Mouse (Mus musculus) liver, embryonic 14.5 days (tissue): ENCODE data around the gene Hoxb2. TPM values are rescaled to one million over a fixed set of nuclear protein-coding genes. Genes with fewer than 3 reads are reported as not detected.

Experiments used
- ATAC-seq: fragments of 200-750 bp; cut with Nextera tagmentation; 2 replicates; pipeline ENCODE4 v1.8.0; 2017; ENCODE audit warnings: moderate number of reproducible peaks, mild to moderate bottlenecking, moderate library complexity; ENCODE audit not compliant: insufficient read depth
- DNase-seq, 3 experiments: peaks; one replicate each; pipeline ENCODE4 v3.0.0-alpha.2; 2012 to 2013; ENCODE audit warnings: low read depth in 3 of 3, low spot score in 3 of 3
- H3K27ac ChIP-seq: fragments of 300-500 bp; sonication (generic); 2 replicates; pipeline ENCODE4 v1.5.1; 2014; ENCODE audit warnings: moderate library complexity, mild to moderate bottlenecking, control low read depth, inconsistent platforms
- H3K27me3 ChIP-seq: fragments of 300-500 bp; sonication (generic); 2 replicates; pipeline ENCODE4 v1.6.1; 2014; ENCODE audit warnings: mild to moderate bottlenecking, low read length, moderate library complexity; ENCODE audit not compliant: control insufficient read depth, insufficient read depth
- H3K36me3 ChIP-seq: fragments of 300-500 bp; sonication (generic); replicated peaks from 2 replicates; pipeline ENCODE4 v1.6.1; 2014; ENCODE audit warnings: low read depth; ENCODE audit not compliant: control insufficient read depth, insufficient read depth
- H3K4me1 ChIP-seq, 2 experiments: fragments of 200-500 bp in 1 of 2; fragments of 300-500 bp in 1 of 2; sonication (generic) in 1 of 2; replicated peaks; 2 replicates each; pipeline ENCODE4 v1.6.1; 2012 to 2014; ENCODE audit warnings: antibody characterized with exemption in 1 of 2, inconsistent platforms in 1 of 2, low read length in 1 of 2; ENCODE audit not compliant: control insufficient read depth in 2 of 2, insufficient read depth in 2 of 2
- H3K4me2 ChIP-seq: fragments of 300-500 bp; sonication (generic); 2 replicates; pipeline ENCODE4 v1.6.1; 2014; ENCODE audit warnings: low read depth, mild to moderate bottlenecking, control low read depth, moderate library complexity
- H3K4me3 ChIP-seq, 2 experiments: fragments of 200-500 bp in 1 of 2; fragments of 300-500 bp in 1 of 2; sonication (generic) in 1 of 2; 2 replicates each; pipeline ENCODE4 v1.5.1; 2012 to 2014; ENCODE audit warnings: low read depth in 2 of 2, low read length in 2 of 2, mild to moderate bottlenecking in 2 of 2, control low read depth in 1 of 2, inconsistent platforms in 1 of 2, moderate library complexity in 1 of 2; ENCODE audit not compliant: insufficient read depth in 1 of 2
- H3K9ac ChIP-seq: fragments of 300-500 bp; sonication (generic); replicated peaks from 2 replicates; pipeline ENCODE4 v1.6.1; 2014; ENCODE audit warnings: mild to moderate bottlenecking, control low read depth, moderate library complexity
- H3K9me3 ChIP-seq: fragments of 300-500 bp; sonication (generic); 2 replicates; pipeline ENCODE4 v1.6.1; 2016; ENCODE audit warnings: low read length, mixed read lengths; ENCODE audit not compliant: control insufficient read depth
- CTCF ChIP-seq: IDR thresholded peaks from 2 replicates; pipeline ENCODE4 v1.5.1; 2016; ENCODE audit warnings: antibody characterized with exemption, low read depth, control low read depth
- EP300 ChIP-seq: IDR thresholded peaks from 2 replicates; pipeline ENCODE4 v1.6.1; 2016; ENCODE audit warnings: antibody characterized with exemption, low read depth
- WGBS: fragments of 180-500 bp; shearing (Covaris S2); extraction: QIAGEN DNeasy Blood & Tissue Kit; methylation state at CpG from one replicate; pipeline ENCODE4 v1.1.7; 2014; ENCODE audit not compliant: insufficient replicate concordance; 5-methylcytosine and 5-hydroxymethylcytosine counted together
- microRNA counts: library from miRNA; unstranded; fragments of <30 nt; microRNA quantifications from one replicate; lab custom pipeline; 2016
- microRNA-seq: library from miRNA; unstranded; fragments of <30 nt; microRNA quantifications from one replicate; pipeline ENCODE4, GENCODE M21; 2016
- polyA plus RNA-seq, 2 experiments: library from polyadenylated mRNA; depleted of rRNA in 1 of 2; stranded (reverse) in 1 of 2; unstranded in 1 of 2; fragments of >200 nt; fragmentation: Nextera tagmentation in 1 of 2; extraction: Ambion mirVana in 1 of 2; gene quantifications; 2 replicates each; pipeline versions ENCODE4 v1.2.1 to v1.2.3; 2012 to 2014

Gene Hoxb2
- polyA plus RNA-seq, 2 experiments = 0.51 to 1.1 TPM

DNA sequence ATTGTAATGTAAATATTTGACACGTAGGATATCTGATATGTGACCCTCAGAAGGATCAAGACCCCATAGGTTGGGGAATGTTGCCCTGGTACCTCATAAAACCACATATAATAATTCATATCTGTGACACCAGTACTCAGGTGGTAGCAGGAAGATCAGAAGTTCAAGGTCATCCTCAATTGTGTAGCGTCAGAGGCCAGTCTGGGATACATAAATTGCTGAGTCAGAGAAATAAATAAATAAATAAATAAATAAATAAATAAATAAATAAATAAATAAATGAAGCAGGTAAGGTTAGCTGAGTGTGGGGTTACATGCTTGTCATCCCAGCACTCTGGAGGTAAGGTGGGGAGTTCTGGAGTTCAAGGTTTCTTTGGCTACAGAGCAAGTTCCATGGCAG is 37.3 kb downstream of the Hoxb2 start:
- Histone ChIP-seq H3K27ac (no peak overlapping the region), H3K36me3 (no peaks in the 10 kb centered on the region), H3K4me2 (no peak overlapping the region), H3K4me3 (no peak overlapping the region), H3K9ac (no peak overlapping the region), H3K9me3 (no peaks in the 10 kb centered on the region), H3K27me3 (no peaks in the 10 kb centered on the region), H3K4me1 (no peaks in the 10 kb centered on the region)
- DNase-seq (no peak), ATAC-seq (no peak)
- WGBS = 57% methylated on average over 2 of the region's 2 CpGs
- TF ChIP-seq CTCF = no peak

DNA sequence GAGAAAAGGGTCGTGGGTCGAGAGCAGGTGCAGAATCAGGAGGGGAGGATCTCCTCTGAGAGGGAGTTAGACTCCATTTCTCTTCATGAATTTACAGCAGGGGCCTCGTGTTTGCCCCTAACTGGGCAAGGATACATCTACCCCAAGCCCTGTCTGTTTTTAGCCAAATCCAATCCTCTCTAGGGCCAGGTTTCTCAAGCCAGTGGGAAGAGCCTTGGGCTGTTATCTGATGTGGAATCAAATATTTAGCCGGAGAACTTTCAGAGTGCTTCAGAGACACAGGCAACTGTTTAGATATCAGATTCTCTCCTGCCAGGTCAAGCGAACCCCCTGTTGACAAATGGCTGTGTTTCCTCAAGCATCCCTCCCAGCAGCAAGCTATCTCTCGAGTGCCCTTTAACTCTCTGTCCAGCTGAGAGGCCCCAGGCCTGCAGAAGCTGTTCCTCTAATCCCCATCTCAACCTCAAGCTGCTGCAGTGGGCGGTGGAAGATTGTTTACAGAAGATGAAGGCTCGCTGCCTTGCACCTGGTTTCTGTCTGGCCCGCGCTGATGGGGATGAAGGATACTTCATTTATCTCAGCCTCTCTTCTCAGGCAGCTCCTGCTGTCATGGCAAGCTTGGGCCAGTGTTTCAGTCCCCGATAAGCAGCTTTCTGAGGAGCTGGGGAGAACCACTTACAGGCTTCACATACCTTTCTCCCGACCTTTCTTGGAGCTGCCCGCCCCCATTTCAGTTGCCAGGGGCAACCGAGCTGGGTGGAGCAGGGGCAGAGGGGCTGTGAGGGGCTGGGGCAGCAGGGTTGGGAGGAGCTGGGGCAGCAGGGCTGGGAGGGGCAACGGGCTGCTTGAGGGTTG is 46.7 kb downstream of the Hoxb2 start:
- Histone ChIP-seq H3K27me3 (no peaks in the 10 kb centered on the region), H3K36me3 (no peaks in the 10 kb centered on the region), H3K4me2 (no peak overlapping the region), H3K4me1 (no peaks in the 10 kb centered on the region; a peak in 1 of 4 replicates), H3K4me3 (no peak overlapping the region), H3K9ac (no peak overlapping the region), H3K9me3 (no peaks in the 10 kb centered on the region), H3K27ac (no peak overlapping the region)
- WGBS = 24% methylated on average over 15 of the region's 15 CpGs
- no peak for DNase-seq
- TF ChIP-seq EP300 (no peak), CTCF (no peak)
- ATAC-seq = no peak

- H3K4me2 ChIP-seq = no peak overlapping the region
- ATAC-seq (no peak), DNase-seq (no peak)
- TF ChIP-seq CTCF (0 out of 2 replicates have a peak, but pooled peaks have one; percentile 4), EP300 (no peak)
- no peaks in the 10 kb centered on the region; a peak in 1 of 4 replicates for H3K4me1 ChIP-seq
- no peak overlapping the region for H3K27ac ChIP-seq
- H3K4me3 ChIP-seq = no peak overlapping the region
- H3K9me3 ChIP-seq = no peaks in the 10 kb centered on the region
- WGBS = 40% methylated on average over 7 of the region's 7 CpGs
- H3K9ac ChIP-seq = no peak overlapping the region
- H3K27me3 ChIP-seq = no peaks in the 10 kb centered on the region
- no peaks in the 10 kb centered on the region for H3K36me3 ChIP-seq
Measured at GRCm38 (mm10) chr11:96397806-96398335, 47.5 kb downstream of the Hoxb2 start.

- Histone ChIP-seq H3K27me3 (no peaks in the 10 kb centered on the region; the same call in 1 of the 2 replicates), H3K9ac (no peak overlapping the region), H3K4me3 (no peak overlapping the region), H3K36me3 (no peaks in the 10 kb centered on the region), H3K27ac (no peak overlapping the region), H3K9me3 (no peaks in the 10 kb centered on the region), H3K4me2 (no peak overlapping the region), H3K4me1 (no peaks in the 10 kb centered on the region; a peak in 1 of 4 replicates)
- ATAC-seq = no peak
- WGBS = 3% methylated on average over 8 of the region's 8 CpGs
- no peak for DNase-seq
- TF ChIP-seq EP300 (no peak), CTCF (no peak)
Measured at GRCm38 (mm10) chr11:96399923-96400322, 49.6 kb downstream of the Hoxb2 start.

MicroRNAs within 50 kb of the gene (microRNA counts, 519-probe panel; counts per million panel counts)
- 3,705 counts per million, percentile 10 among the panel's probes with 10 or more counts for microRNA mmu-miR-10a (lab: Ali Mortazavi, UCI)

Small RNAs within 50 kb of the gene (microRNA-seq; reads per million reads assigned to microRNA genes)
- 4,699 reads per million, percentile 86 among the genes with 10 or more reads in this experiment for gene Mir10a

Other genes with a start within 250 kb of the Hoxb2 start
- gene Calcoco2, start 238.6 kb upstream of the Hoxb2 start, polyA plus RNA-seq (2012; rRNA removed) = not detected in 2 replicates
- gene Calcoco2, start 238.6 kb upstream of the Hoxb2 start, polyA plus RNA-seq (2014; fragmentation: Nextera tagmentation; extraction: Ambion mirVana) = not detected in 2 replicates
- 0.05 TPM in 1 of 2 replicates, not detected in the other for gene Ttll6, start 216.7 kb upstream of the Hoxb2 start, polyA plus RNA-seq (2012; rRNA removed)
- not detected in 2 replicates for gene Ttll6, start 216.7 kb upstream of the Hoxb2 start, polyA plus RNA-seq (2014; fragmentation: Nextera tagmentation; extraction: Ambion mirVana)
- gene Hoxb13, start 156.2 kb upstream of the Hoxb2 start, polyA plus RNA-seq (2012; rRNA removed) = 0.08 TPM in 1 of 2 replicates, not detected in the other
- not detected in 2 replicates for gene Hoxb13, start 156.2 kb upstream of the Hoxb2 start, polyA plus RNA-seq (2014; fragmentation: Nextera tagmentation; extraction: Ambion mirVana)
- 0.01 and 0.03 TPM in 2 replicates for gene Hoxb9, start 79.1 kb upstream of the Hoxb2 start, polyA plus RNA-seq (2012; rRNA removed)
- gene Hoxb9, start 79.1 kb upstream of the Hoxb2 start, polyA plus RNA-seq (2014; fragmentation: Nextera tagmentation; extraction: Ambion mirVana) = not detected in 2 replicates
- 0.03 and 0.05 TPM in 2 replicates for gene Hoxb8, start 68.6 kb upstream of the Hoxb2 start, polyA plus RNA-seq (2012; rRNA removed)
- not detected in 2 replicates for gene Hoxb8, start 68.6 kb upstream of the Hoxb2 start, polyA plus RNA-seq (2014; fragmentation: Nextera tagmentation; extraction: Ambion mirVana)
- 0.02 and 0.06 TPM in 2 replicates for gene Hoxb7, start 63.9 kb upstream of the Hoxb2 start, polyA plus RNA-seq (2012; rRNA removed)
- gene Hoxb7, start 63.9 kb upstream of the Hoxb2 start, polyA plus RNA-seq (2014; fragmentation: Nextera tagmentation; extraction: Ambion mirVana) = 0.10 and 0.19 TPM in 2 replicates
- 0.02 and 0.13 TPM in 2 replicates for gene Hoxb6, start 58.0 kb upstream of the Hoxb2 start, polyA plus RNA-seq (2012; rRNA removed)
- gene Hoxb6, start 58.0 kb upstream of the Hoxb2 start, polyA plus RNA-seq (2014; fragmentation: Nextera tagmentation; extraction: Ambion mirVana) = not detected in 2 replicates
- 0.23 and 0.32 TPM in 2 replicates for gene Hoxb5, start 47.2 kb upstream of the Hoxb2 start, polyA plus RNA-seq (2012; rRNA removed)
- 0.06 and 0.24 TPM in 2 replicates for gene Hoxb5, start 47.2 kb upstream of the Hoxb2 start, polyA plus RNA-seq (2014; fragmentation: Nextera tagmentation; extraction: Ambion mirVana)
- gene Hoxb4, start 32.3 kb upstream of the Hoxb2 start, polyA plus RNA-seq (2012; rRNA removed) = 0.31 and 0.48 TPM in 2 replicates
- gene Hoxb4, start 32.3 kb upstream of the Hoxb2 start, polyA plus RNA-seq (2014; fragmentation: Nextera tagmentation; extraction: Ambion mirVana) = 0.06 and 0.09 TPM in 2 replicates
- gene Hoxb3, start 27.2 kb upstream of the Hoxb2 start, polyA plus RNA-seq (2012; rRNA removed) = 0.38 and 0.66 TPM in 2 replicates
- not detected in 2 replicates for gene Hoxb3, start 27.2 kb upstream of the Hoxb2 start, polyA plus RNA-seq (2014; fragmentation: Nextera tagmentation; extraction: Ambion mirVana)
- 0.02 TPM in 2 replicates for gene Hoxb1, start 15.2 kb downstream of the Hoxb2 start, polyA plus RNA-seq (2012; rRNA removed)
- gene Hoxb1, start 15.2 kb downstream of the Hoxb2 start, polyA plus RNA-seq (2014; fragmentation: Nextera tagmentation; extraction: Ambion mirVana) = not detected in 2 replicates
- 0.11 TPM in 1 of 2 replicates, not detected in the other for gene Skap1, start 114.1 kb downstream of the Hoxb2 start, polyA plus RNA-seq (2012; rRNA removed)
- gene Skap1, start 114.1 kb downstream of the Hoxb2 start, polyA plus RNA-seq (2014; fragmentation: Nextera tagmentation; extraction: Ambion mirVana) = 0.14 and 0.18 TPM in 2 replicates